Mouse (Mus musculus): ENCODE results near the gene Slc5a5.
A peak's percentile ranks its signal among the peaks of the same experiment; 100 is the strongest.

- no peak for TF ChIP-seq EP300 (IDR thresholded peaks at IDR 0.05; ENCODE audit: insufficient read depth, low read depth, low read length)
- TF ChIP-seq CTCF (IDR thresholded peaks at IDR 0.05), result peak; percentile 86
- no peak; the same call in none of the 2 replicates for TF ChIP-seq POLR2A (IDR thresholded peaks at IDR 0.05; ENCODE audit: insufficient read depth, low read depth, low read length)
These were observed 1.3 kb upstream of the Slc5a5 start for GRCm38 (mm10) chr8:70893656-70894384.

Measured in heart, adult 2 months (tissue).